Mouse (Mus musculus): ENCODE measurements around the gene Prelp.

Prelp gene

DNA sequence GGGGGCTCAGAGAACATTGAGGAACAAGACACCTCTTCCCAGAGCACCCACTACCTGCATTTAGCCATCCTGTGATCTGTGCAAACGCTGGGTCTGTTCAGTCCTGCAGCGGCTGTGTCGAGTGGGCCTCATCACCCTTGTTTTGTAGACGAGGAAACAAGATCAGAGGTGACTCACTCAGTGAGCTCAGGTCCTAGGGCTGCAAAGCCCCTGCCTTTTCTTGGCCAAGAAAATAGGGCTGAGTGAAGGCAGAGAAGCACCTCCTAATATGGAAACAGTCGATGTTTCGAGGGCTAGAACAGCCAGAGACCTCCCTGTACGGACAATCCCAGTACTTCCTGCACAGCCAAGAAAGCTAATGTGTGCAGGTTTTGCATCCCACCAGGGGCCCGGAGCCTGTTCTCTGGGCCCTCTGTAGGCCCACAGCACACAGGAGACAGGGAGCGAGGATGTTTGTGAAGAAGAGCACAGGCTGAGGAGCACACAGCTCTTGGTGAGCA is 22.1 kb downstream of the Prelp start:
- no peak for DNase-seq (ENCODE audit: low read depth)

DNA sequence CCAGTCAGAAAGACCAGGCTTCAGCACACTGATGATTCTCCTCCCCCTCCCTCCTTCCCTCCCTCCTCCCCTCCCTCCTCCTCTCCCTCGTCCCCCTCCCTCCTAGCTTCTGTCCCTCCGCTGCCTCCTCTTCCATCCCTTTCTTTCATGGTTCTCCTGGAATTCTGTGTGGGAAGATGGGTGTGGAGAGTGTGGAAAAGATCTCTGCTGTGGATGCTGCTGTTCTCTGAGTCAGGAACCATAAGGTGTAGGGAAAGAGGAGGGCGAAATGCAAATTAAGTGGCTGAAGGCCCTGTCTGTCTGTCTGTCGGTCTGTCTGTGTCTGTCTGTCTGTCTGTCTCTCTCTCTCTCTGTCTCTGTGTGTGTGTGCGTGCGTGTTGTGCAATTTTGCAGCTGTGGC is 23.9 kb downstream of the Prelp start:
- DNase-seq (ENCODE audit: low read depth), result no peak

DNA sequence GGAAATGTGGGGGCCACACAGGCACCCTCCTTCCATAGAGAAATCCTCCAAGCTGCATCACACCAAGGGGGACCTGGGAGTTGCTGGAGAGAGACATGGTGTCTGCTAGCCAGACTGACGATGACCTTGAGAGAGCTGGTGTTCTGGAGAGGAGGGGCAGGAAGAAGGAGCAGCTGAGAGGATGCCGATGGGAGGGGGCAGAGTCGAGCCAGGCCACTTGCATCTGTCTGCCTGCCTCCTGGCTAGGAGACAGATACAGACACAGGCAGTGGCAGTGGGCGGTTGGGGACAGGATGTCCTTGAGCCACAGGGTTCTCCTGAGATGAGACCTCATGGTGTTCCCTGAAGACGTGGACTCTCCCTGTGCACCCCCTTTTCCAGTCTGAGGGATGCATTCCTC is 29.7 kb downstream of the Prelp start:
- no peak for DNase-seq (ENCODE audit: low read depth)

DNA sequence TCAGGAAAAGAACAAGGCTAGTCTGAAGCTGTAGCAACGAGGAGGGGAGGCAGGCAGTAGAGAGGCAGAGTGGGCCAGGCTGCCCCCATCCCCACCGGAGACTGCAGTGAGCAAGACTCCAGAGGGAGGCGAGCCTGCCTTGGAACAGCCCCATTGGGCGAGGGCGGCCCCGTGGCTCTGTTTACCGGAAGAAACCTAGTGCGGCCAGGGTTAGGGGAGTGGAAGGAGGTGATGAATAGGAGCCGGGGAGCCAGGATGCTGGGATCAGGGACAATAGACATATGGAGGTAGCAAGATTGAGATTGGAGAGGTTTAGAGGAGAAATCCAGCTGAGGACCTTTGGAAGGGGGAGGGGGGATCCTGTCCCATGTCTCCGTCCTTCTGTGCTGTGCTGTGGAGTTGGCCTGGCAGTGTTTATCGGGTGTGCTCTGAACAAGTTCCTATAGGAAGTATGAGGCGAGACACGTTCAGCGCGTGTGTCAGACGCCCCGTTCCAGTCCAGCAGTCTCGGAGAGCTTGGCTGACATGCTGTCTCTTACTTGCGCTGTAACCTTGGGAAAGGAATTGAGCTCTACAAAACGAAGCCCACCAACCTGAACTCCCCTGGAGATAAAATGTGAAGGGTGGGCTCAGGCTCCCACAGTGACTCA is 31.1 kb downstream of the Prelp start:
- DNase-seq (ENCODE audit: low read depth), result no peak

DNA sequence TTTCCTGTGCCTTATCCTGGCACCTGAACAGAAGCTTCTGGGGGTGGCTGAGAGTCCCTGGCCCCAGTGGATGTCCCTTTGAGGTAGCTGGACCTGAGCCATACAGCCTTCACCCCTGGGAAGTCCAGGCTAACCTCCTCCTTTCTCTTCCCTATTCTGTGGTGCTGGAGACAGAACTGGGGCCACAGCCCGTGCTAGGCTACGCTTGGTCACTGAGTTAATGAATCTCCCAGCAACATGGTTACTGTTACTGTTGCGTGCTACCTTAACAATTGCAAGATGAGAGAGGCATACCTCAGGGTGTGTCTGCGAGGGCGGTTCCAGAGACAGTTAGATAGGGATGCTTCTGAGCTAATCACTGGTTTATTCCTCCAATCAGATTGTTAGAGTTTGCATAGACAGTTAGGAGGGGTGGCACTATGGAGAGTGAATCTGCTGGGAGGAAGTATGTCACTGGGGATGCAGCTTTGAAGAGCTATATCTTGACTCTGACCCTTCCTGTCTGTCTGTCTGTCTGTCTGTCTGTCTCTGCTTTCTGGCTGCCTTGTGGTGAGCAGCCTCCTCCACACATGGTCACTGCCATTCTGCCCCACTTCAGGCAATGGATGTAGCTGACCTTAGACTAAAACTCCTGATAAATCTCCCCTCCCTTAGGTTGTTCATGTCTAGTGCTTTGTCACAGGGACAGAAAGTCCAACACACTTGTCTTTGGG is 33.5 kb downstream of the Prelp start:
- DNase-seq (ENCODE audit: low read depth), result no peak

DNA sequence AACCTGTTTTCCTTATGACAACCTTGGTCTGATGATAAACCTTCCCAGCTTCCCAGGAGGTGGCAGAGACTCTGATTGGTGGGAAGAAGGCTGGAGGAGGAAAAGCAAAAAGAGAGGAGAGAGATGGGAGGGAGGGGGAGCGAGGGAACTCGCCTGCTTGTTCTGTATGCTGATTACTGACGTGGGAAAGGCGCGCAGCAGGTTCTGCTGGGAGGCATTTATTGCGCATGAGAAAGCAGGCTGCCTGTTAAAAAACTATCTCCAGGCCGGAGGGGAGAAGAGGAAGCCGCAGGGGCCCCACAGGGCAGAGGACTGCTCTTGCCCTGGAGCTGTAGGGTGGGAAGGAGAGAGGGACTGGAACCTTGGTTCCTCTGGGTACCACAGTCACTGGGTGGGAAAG is 34.2 kb downstream of the Prelp start:
- DNase-seq (ENCODE audit: low read depth), result no peak

DNA sequence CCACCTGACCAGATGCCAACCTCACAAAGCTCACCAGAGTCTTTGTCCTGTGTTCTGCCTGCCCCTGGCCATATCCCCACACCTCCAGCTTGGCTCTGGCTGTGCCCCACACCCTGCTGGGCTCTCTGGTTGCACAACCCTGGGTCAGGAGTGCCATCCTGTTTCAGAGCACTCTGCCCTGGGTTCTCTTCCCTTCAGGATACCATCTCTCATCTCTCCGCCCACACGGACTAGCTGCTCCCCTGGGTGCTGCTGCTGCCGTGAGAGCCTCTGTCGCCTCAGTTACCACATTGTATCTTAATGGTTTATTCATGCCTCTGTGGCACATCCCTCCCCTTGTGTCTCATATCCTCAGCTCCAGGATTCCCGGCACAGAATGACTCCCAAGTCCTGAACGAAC is 34.8 kb downstream of the Prelp start:
- DNase-seq (ENCODE audit: low read depth), result no peak

DNA sequence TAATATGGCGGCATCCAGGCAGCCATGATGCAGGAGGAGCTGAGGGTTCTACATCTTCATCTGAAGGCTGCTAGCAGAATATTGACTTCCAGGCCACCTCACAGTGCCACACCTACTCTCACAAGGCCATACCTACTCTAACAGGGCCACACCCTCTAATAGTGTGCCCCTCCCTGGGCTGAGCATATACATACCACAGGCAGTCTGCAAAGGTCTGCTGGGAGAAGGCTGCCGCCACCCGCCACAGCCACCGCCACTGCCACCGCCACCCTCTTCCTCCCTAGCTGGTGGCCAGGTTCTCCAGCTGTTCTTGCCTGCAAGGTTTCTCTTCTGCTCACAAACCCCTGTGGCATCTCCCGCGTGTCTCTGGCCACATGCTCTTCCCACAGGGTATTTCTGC is 35.4 kb downstream of the Prelp start:
- DNase-seq (ENCODE audit: low read depth), result no peak

DNA sequence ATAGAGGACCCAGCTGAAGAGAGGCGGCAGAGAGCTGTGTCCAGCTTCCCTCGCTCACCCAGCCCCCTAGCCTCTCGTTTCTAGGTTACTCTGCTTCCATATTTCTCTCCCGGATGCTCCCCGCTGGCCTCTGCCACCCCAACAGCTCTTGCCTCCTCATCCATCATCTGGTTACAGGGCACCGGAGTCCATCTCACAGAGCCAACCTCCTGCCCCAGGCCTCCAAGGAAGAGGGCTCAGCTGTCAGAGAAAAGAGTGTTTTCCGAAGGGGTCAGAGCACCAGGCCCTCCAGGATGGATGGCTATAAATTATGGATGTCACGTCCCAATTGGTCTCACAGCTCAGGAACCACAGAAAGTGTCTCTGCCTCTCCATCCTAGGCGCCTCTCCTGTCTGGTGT is 36.5 kb downstream of the Prelp start:
- no peak for DNase-seq (ENCODE audit: low read depth)

DNA sequence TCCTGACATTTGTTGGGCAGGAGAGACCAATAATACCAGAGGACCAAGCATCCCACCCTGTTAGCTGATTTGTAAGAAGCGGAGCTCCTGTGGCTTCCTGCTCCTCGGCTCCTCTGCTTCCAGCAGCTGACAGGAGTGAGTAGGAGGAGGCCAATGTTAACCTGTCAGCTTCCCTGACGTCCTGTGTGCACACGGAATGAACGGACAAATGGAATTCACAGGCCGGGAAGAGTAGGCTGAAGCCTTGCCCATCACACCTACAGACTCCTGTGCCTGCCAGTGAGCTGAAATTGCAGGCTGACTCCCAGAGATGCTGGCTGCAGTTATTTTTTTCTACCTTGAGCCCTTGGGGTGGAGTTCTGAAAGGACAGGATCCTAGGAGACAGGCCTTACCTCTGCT is 37.1 kb downstream of the Prelp start:
- no peak for DNase-seq (ENCODE audit: low read depth)

DNA sequence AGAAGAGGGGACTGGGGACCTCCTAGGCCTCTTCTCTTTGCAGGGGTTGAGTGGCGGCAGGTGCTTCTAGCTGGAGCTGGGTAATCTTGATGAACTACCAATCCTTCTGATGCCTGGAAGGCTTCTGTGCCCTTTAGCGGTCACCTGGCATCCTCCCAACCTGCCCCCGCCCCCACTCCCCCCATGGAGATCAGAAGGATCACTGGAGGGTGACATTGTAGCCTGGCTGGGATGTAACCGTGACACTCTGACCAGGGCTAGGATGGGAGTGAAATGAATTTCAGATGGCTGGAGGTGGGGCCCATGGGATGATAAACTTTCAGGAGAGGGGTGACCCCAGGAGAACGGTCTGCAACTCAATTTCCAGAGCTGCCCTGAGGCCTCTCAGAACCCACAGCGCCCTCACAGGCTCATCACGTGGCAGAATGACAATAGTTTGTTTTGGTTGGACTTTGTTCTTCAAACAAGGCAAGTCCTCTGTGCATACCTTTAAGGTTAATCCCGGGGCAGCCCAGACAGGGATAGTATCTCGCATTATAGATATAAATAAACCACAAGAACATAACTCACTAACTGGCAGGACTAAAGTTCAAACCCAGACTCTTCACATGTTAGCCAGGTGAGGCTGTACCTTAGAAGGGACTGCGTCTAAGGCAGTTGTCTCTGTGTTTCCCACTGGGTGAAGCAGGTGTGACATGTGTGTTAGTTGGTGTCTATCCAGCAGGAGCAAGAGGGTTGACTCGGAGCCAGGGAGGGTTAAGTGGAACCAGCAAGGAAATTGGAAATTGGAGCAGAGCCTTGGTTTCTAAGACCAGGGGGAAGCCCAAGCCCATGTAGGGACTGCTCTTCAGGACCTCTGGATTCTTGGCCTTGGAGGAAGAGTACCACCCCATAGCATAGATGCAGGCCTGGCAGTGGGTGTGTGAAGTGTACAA is 38.7 kb downstream of the Prelp start:
- no peak for DNase-seq (ENCODE audit: low read depth)

DNA sequence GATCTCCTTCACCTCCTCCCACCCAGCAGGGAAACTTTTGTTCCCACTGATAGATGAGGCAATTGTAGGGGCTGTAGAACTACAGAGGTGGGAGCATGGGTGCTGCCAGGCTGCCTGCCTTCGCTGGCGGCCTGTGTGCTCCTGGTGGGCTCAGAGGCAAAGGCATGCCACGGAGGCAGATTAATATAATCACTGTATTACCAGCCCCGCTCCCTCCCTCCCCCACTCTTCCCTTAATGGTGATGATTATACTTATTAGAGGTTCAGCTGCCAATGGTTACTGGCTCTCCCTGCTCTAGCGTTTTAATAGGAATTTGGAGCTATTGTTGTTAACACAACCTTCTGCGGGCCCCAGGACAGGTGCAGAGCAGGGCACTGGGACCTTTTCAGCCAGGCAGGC is 39.4 kb downstream of the Prelp start:
- no peak for DNase-seq (ENCODE audit: low read depth)

DNA sequence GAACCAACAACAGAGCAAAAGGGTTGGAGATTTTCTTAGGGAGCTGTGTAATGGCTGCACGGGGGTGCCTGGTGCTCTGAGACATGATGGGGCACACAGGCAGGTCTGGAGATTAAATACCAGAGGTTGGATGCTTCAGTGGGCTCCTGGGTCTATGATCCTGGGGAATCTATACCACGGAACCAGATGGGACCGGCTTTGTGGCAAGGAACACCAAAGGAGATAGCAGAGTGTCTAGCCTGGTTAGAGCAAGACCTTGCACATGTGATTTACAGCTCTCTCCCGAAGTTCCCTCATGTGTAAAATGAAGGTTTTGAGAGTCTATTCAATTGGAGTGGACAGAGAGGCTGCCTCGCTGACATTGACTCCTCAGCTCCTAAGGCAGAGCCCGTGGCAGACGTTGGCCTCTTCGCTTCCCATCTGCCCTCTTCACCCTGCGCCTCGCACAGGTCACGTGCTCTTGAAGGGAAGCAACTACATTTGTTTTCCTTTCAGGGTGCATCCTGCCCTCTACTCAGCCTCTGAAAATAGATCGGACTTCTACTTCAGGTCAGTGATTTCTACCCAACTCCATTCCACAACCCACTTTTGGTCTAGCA is 42.3 kb downstream of the Prelp start:
- no peak for DNase-seq (ENCODE audit: low read depth)

DNA sequence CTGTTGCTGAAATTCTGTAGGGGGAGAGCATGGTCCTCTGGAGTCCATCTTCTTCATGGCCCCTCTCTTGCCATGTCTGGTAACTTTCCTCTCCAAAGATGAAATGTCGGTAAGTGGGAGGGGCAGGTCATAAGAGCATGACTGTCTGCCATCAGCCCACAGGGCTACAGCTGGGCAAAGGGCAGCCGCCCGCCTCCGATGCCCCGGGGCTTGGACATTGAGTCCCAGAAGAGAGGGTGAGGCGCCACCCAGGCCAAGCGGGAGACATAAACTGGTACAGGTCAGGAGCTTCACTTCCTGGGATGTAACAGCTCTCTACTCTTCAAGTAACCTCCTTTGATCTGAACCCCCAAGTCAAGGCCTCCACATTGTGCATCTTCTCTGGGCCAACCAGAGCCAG is 44.3 kb downstream of the Prelp start:
- no peak for DNase-seq (ENCODE audit: low read depth)

DNA sequence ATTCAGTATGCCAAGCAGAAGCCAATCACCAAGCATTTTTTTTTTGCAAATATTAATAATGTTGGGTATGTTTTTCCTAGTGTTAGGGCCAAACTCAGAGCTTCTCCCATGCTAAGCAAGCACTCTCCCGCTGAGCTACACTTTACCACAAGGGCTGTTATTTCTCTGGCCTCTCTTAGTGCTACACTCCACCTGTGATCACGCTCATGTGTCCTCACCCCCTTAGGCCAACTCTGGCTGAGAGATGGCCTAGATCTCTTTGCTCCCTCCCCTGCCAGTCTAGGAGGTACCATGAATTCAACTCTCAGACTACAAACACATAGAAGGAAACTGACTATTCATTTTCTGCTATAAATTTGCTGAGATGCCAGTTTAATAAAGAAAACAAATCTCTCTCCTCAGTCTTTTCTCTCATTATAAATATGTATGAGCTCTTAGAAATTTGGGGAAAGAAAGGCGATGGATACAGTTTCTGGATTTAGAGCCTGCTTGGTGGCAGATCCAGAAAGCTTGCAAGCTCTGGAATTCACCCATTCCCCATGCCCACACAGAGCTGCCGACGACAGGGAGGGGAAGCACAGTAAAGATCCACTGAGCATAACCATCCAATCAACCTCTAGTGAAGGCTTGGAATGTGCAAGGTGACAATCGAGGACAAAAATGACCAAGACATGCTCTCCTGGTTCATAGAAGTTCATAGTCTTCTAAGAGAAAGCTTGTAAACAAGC is 48.0 kb downstream of the Prelp start:
- no peak for DNase-seq (ENCODE audit: low read depth)

DNA sequence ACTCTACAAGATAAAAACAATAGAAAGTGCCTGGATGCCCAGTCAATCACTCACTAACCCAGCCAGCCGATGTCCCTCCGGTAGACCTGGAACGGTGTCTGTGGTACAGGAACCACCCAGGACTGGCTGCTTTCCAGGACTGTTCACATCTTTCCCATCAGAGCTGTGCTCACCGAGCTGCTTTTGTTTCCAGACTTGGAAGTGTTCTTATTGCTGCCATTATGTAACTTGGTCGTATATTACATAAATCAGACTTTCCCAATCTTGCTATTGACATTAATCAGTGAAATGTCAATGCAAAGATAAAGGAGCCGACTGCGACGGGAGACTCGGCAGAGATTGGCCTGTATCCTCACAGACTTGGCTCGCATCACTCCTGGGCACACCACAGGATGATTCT is 50.0 kb downstream of the Prelp start:
- no peak for DNase-seq (ENCODE audit: low read depth)

DNA sequence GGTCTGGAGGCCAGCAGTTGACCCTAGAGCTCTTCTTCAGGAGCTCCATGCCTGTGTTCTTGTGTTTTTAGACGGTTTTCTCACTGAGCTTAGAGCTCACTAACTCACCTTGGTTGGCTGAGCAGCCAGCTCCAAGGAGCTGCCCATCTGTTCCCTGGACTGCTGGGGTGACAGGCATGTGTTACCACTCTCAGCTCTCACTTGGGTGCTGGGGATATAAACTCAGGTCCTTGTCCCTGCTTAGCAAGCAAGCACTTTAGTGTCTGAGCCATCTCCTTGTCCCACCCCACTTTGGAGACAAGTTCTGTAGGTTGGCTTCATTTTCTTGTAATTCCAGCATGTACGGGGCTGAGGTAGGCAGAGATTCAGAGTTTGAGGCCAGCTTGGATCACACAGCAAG is 52.0 kb downstream of the Prelp start:
- no peak for DNase-seq (ENCODE audit: low read depth)

DNA sequence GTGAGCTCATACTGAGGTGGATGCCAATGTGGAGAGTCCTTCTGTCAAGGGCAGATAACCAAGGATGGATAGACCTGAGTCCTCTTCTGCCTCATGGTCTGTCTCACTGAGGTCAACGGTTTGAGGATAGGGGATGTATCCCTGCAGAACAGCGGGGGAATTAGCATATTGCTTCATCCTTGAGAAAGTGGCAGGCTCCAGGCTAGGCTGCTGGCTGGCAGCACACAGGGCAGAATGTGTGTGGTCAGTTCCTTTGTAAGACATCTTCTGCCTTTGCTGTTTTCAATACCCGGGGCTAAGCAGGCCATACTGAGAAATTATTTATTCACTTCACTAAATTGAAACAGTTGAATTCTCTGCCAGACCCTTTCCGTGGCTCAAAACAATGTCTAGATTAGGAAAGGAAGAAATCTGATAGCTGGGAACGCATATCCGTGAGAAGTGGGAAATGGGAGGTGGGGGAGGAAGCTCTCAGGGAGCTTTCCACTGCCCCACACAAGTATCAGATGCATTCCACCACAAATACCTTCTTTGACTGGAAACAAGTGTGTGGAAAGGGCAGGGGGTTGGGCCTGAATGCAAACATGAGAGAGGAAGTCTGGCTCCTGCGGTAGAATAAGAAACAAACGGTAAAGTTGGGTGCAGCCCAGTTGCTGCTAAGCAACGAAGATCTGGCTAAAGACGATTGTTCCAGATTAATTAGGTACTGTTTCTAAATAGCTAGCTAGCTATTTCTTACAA is 57.8 kb downstream of the Prelp start:
- peak; percentile 15 for DNase-seq (ENCODE audit: low read depth)

DNA sequence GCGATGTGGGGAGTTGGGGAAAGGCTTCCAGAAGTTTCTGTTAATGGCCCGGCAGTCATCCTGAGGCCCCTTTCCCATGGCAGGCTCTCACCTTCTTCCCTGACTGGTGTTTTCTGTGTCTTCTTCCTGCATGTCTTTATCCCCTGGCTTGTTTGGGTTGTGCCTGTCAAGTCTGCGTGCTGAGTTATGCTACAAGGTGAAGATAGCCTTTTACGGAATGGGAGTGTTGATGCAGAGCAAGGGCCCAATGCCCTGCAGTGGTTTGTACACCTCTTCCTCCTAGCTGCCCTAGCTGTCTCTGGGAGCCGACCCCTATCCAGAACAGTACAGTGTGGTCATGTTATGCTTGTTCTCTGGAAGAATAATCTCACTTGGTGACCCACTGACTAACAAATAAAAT is 60.2 kb downstream of the Prelp start:
- no peak for DNase-seq (ENCODE audit: low read depth)

All from naive thymus-derived CD4-positive, alpha-beta T cell, adult 2 months (primary cell).